Mouse (Mus musculus) frontal cortex, adult 2 months (tissue): Measurements from ENCODE around the gene Dlk1. TPM values are rescaled to one million over a fixed set of nuclear protein-coding genes. Genes with fewer than 3 reads are reported as not detected.
A peak's percentile ranks its signal among the peaks of the same experiment; 100 is the strongest.
"Not testable (repeated sequence)": the region's sequence is repeated elsewhere in the genome, so short reads cannot be mapped to it uniquely, and the experiment has no call there.

Experiments used
- DNase-seq, 2 experiments: peaks; one replicate each; pipeline ENCODE4 v3.0.0; 2022; ENCODE audit warnings: low spot score in 1 of 2; ENCODE audit errors: extremely low spot score in 1 of 2
- polyA plus RNA-seq: library from polyadenylated mRNA; depleted of rRNA; stranded (reverse); fragments of >200 nt; gene quantifications from 2 replicates; pipeline ENCODE4 v1.2.3, GENCODE M21; 2012

The Dlk1 gene
- polyA plus RNA-seq, 1 experiment: 3.1 TPM

GRCm38 (mm10) chr12:109438383-109438782 lies 14.2 kb upstream of the Dlk1 start:
- no peak for DNase-seq

DNA sequence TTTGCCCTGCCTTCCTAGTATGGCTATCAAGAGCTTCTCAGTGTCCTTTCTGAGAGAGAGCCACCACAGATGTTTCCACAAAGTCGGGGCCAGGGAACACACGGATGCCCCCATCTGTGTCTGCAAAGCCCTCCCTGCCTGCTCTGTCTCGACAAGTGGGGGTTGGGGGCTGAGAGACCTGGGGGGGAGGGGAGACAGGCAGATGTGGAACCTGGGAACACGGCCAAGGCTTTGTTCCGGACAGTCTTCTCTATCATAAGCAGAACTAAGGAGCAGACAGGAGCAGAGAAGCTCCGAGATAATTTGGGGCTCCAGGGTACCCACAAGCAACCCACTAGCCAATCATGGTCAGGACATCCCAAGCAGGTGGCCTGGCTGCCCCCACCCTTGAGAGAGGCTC lies 12.6 kb upstream of the Dlk1 start:
- no peak for DNase-seq

DNA sequence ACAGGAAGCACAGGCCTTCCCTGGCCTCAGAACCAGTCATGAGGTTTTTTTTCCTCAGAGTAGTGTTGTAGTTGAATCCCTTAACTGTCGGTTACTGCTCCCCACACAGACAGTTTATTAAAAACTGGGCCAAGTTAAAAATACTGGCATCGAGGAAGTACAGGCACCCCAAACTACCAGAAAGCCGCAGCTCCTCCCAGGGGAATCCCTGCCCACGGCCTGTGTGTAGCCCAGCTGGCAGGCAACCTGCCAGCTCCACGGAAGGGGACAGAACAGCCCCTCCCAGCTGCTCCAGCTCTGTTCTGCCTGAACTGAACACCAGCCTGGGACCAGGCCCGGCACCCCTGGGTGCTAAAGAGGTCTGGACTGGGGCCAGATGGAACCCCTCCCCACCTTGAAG lies 11.3 kb upstream of the Dlk1 start:
- peak in 1 of 2 experiments; percentile 63 for DNase-seq

GRCm38 (mm10) chr12:109442115-109442514 lies 10.5 kb upstream of the Dlk1 start:
- DNase-seq: no peak

GRCm38 (mm10) chr12:109443276-109443675 lies 9.3 kb upstream of the Dlk1 start:
- DNase-seq: peak in 1 of 2 experiments; percentile 38

DNA sequence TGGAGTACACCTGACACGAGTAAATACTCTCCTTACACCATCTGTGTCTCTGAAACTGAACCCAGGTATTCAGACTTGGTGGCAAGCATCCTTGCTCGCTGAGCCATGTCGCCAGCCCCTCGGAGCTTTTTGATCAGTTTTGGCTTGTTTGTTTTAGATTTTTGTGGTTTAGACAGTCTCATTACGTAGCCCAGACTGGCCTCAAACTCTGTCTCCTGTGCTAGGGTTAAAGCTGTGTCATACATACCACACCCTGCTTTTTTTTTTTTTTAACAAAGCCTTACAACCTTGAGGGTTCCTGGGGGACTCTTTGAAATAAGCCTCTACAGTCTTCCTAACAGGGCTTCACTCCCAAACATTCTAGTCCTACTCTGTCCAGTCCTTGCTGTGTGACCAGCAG lies 7.6 kb upstream of the Dlk1 start:
- no peak for DNase-seq

GRCm38 (mm10) chr12:109445499-109446235 lies 7.0 kb upstream of the Dlk1 start:
- DNase-seq: no peak

GRCm38 (mm10) chr12:109446236-109446941 lies 6.2 kb upstream of the Dlk1 start:
- no peak for DNase-seq

GRCm38 (mm10) chr12:109449421-109450411 lies 2.9 kb upstream of the Dlk1 start:
- DNase-seq: no peak

DNA sequence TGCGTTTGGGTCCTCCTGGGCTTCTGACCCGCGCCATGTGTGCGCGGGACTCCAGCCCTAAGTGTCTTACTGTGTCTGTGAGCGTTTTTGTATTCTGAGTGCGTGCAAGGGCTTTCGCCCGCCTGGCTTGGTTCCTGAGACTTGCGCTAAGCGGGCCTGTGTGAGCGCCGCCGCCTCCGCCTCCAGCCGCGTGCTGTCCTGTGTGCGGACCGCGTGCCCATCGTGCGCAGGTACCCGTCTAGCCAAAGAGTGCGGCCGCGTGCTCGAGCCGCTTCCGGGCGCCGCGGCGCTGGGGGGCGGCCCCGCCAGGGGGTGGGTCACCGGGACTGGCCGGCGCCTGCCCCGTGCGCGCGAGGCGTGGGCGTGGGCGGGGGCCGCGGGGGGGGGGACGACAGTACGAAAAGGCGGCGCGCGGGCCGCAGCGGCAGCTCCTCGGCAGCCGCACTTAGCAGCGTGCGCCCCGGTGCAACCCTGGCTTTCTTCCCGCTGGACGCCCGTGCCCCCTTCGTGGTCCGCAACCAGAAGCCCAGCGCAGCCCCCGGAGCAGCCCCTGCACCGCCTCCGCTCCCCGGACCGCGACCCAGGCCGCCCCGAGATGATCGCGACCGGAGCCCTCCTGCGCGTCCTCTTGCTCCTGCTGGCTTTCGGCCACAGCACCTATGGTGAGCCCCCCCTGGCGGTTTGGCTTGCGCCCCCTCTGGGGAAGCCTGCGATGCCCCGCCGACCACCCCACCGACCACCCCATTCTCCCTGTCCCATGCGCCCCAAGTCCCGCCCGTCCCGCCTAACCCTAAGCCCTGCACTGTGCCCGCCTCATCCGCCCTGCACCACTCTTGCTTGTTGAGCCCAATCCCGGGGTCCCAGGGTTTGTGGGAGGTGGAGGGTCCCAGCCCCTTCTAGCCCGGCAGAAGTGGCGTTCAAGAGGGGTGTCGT lies 708 bp downstream of the Dlk1 start:
- DNase-seq: no peak

GRCm38 (mm10) chr12:109454137-109454536 lies 1.5 kb downstream of the Dlk1 start:
- no peak for DNase-seq

DNA sequence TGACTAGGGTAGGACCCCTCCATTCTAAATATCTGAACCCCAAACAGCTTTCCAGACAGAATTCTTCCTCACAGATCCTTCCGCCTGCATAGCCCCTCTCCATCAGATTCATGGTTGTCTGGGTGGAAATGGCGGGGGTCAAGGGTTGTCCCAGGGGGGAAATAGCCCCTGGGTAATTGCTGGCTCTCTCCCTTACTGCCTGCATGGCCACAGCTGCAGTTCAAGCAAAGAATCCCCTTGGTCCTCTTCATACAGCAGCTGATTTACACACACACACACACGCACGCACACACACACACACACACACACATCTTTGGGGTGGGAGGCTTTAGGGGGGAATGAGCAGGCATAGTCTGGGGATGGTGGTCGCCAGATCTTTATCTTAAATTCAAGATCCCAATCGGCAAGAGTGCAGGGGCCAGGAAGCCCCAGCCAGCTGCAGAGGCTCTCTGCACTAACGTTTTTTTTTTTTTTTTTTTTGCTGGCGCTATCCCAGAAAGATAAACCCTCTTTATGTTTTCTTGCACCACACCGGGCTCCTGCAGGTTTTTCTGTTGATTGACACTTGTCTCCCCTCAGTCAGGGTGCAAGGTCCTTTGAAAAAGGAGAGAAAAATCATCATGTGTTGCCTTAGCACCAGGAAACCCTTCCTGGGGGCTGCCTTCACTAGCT lies 4.0 kb downstream of the Dlk1 start:
- no peak for DNase-seq

GRCm38 (mm10) chr12:109457836-109458235 lies 5.2 kb downstream of the Dlk1 start:
- no peak for DNase-seq

GRCm38 (mm10) chr12:109458896-109459295 lies 6.3 kb downstream of the Dlk1 start:
- DNase-seq: no peak

GRCm38 (mm10) chr12:109459481-109460401 lies 7.1 kb downstream of the Dlk1 start:
- DNase-seq: no peak

- DNase-seq: no peak
Measured at GRCm38 (mm10) chr12:109462594-109462993, 10.0 kb downstream of the Dlk1 start.

DNA sequence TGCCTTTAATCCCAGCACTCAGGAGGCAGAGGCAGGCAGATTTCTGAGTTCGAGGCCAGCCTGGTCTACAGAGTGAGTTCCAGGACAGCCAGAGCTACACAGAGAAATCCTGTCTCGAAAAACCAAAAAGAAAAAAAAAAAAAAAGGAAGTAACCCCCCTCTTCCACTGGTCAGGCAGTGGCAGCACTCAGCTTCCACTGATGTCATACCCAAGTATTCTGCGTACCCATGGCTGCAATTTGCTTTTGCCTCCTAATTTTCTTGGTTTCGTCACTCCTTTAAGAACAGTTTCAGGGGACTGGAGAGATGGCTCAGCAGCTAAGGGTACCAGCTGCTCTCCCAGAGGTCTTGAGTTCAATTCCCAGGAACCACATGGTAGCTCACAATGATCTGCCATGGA lies 14.8 kb downstream of the Dlk1 start:
- DNase-seq: not testable (repeated sequence)

- DNase-seq: no peak
Measured at GRCm38 (mm10) chr12:109469793-109470192, 17.2 kb downstream of the Dlk1 start.
